Mouse (Mus musculus) cerebellum, postnatal 36 days (tissue): Measurements from ENCODE around the gene Impg2.

ENCODE experiments used
- DNase-seq, 2 experiments: peaks; one replicate each; pipeline ENCODE4 v3.0.0; 2021 to 2022; ENCODE audit warnings: mixed read lengths in 2 of 2

Gene Impg2

DNA sequence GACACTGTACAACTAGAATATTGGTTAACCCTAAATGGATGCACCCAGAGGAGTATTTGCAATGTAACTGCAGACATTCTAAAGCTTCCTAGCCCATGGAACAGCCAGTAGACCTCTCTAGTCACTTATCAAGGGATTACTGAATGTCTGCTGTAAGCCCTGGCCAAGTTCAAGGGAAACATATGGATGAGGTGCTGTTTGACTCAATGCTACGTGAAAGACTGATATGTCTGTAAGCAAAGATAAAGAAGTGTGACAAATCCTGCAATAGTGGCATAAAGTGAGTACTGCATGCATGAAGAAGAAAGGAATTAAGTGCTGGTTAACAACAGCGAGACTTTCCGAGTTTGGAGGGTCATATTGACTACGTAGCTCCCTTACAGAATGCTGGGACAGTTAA is 100.1 kb downstream of the Impg2 start:
- no peak for DNase-seq

GRCm38 (mm10) chr16:56307575-56307974 is 103.5 kb downstream of the Impg2 start:
- DNase-seq, result no peak

DNA sequence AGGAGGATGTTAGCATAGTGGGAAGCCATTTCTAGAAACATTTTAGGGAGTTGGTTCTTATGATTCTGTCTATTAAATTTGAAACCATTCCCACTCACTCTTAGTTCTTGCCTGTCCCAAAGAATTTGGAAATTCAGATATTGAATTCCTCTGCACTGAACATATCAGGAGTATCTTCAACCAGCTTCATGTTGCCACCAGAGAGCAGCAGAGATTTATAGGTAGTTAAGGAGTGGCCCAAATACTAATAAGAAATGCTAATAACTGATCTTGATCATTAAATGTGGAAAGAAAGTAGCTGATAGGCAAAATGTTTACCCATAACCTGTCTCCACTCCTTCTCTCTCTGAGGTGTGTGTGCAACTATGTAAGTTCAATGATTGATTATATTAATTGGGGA is 107.2 kb downstream of the Impg2 start:
- no peak for DNase-seq
